Mouse (Mus musculus): ENCODE results near the gene Iqsec2.

GRCm38 (mm10) chrX:152203247-152203646 lies 59.2 kb downstream of the Iqsec2 start:
- TF ChIP-seq POLR2A (IDR thresholded peaks at IDR 0.05; ENCODE audit: borderline replicate concordance, extremely low read depth, low read depth, low read length) (no peak), CTCF (IDR thresholded peaks at IDR 0.05; ENCODE audit: insufficient read depth, low read length) (no peak)

Measured in lung, adult 2 months (tissue).